Mouse (Mus musculus) CD4-positive, CD25-positive, alpha-beta regulatory T cell, adult 2 months (primary cell): ENCODE measurements at regions not wholly inside any gene's neighbourhood (a gene's known extent, or its start where the extent isn't known, plus 50 kb on each side); places are given as distances from the start of the nearest gene placed in this dataset.

Experiments used
- DNase-seq: peaks from one replicate; pipeline ENCODE4 v3.0.0-alpha.2; 2012; ENCODE audit warnings: low read depth, low spot score

DNA sequence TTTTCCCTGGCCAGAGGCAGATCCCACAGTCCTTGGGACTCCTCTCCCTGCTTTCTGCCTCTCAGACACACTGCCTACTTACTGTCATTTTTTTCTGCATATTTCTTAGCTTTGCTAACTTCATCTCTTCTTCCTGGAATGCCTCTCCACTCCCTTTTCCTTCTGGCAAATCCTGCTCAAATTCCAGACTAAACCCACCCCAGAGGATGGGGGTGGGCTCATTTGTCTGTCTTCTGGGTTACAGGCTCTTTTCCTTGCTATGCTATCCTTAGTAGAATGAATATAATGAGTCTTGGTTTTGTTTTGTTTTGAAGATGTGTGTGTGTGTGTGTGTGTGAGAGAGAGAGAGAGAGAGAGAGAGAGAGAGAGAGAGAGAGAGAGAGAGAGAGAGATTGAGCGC lies 51.9 kb upstream of the Klf9 start:
- no peak for DNase-seq

DNA sequence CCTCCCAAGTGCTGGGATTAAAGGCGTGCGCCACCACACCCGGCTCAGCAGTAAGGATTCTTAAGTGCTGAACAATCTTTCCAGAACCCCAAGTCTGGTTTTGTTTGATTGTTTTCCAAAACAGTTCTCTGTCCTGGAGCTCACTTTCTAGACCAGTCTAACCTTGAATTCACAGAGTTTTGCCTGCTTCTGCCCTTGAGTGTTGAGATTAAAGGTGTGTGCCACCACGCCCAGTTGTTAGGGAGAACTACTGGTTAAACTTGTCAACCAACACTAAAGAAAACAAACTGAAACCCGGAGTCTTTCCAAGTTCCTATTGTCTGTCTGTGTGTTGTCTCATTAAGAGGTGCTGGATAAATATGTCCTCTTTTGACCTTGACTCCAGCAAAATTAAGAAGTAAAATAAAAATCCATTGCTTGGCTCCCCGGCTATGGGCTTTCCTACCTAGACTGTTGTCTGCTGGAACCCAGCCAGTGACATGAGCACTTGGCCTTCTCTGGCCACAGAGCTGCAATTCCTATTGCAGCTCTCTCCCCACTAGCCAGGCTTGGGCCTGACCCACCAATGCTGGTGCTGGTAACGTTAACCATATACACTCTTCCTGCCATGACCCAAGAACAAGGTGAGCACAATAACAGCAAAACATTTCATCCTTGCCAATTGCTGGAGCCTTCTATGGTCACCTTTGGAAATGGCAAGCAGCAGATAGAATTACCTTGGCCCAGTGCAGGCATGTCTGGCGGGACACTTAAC lies 51.1 kb upstream of the Klf9 start:
- no peak for DNase-seq
